12 mouse cellular contexts compared by ENCODE assay signal in genomic region chr2:122826302-122826701, GRCm38 (mm10).
A peak's percentile ranks its signal among the peaks of the same experiment; 100 is the strongest.
DNase-seq lines count a peak whose midpoint lies in the region; ATAC-seq and TF ChIP-seq lines count a peak whose summit lies in the region.
"Had no signal": no experiment of that assay in that cellular context is flagged by ENCODE, and none has a peak within 500 bp of the region (broad histone marks: within the 10 kb centered on the region; RNA-seq: fewer than 3 reads in every experiment).

No protein-coding gene starts in this region.

- H3K4me1 ChIP-seq in kidney, adult 2 months (ENCODE audit: control insufficient read depth, insufficient read depth, low read length): no peaks in the 10 kb centered on the region
- no peaks in the 10 kb centered on the region for H3K4me1 ChIP-seq in CH12.LX (ENCODE audit: control insufficient read depth in 1 of 2, insufficient read depth in 2 of 2)
- H3K4me1 ChIP-seq in midbrain, embryonic 14.5 days (ENCODE audit: control insufficient read depth, insufficient read depth, low read length): no peaks in the 10 kb centered on the region

- no peaks in the 10 kb centered on the region for H3K36me3 ChIP-seq in kidney, adult 2 months (ENCODE audit: control insufficient read depth, insufficient read depth, low read length)
- no peaks in the 10 kb centered on the region for H3K36me3 ChIP-seq in CH12.LX (replicated peaks in 1 of 2; ENCODE audit: control insufficient read depth in 1 of 2, insufficient read depth in 1 of 2, low read length in 1 of 2)
- H3K36me3 ChIP-seq in midbrain, embryonic 14.5 days (ENCODE audit: control insufficient read depth, insufficient read depth, low read length): no peaks in the 10 kb centered on the region

- no peak overlapping the region for H3K4me3 ChIP-seq in kidney, adult 2 months (ENCODE audit: insufficient read depth, low read depth, low read length)
- no peak overlapping the region for H3K4me3 ChIP-seq in CH12.LX (replicated peaks in 1 of 3; ENCODE audit: low read depth in 2 of 3, low read length in 2 of 3, poor library complexity in 1 of 3)
- no peak overlapping the region for H3K4me3 ChIP-seq in midbrain, embryonic 14.5 days (replicated peaks; ENCODE audit: low read depth, low read length)
- H3K4me3 ChIP-seq: gastrocnemius, adult 2 months had no signal

- no peaks in the 10 kb centered on the region for H3K79me2 ChIP-seq in CH12.LX (replicated peaks; ENCODE audit: control insufficient read depth, extremely low read depth, insufficient read depth, poor library complexity, severe bottlenecking)

- H3K9me3 ChIP-seq in CH12.LX (replicated peaks; ENCODE audit: low read length): no peaks in the 10 kb centered on the region
- no peaks in the 10 kb centered on the region for H3K9me3 ChIP-seq in midbrain, embryonic 14.5 days (ENCODE audit: control insufficient read depth, low read length)

- no peak for TF ChIP-seq CTCF in kidney, adult 2 months (conservative IDR thresholded peaks at IDR 0.05; ENCODE audit: insufficient read depth, insufficient read length, low read depth, low read length)
- TF ChIP-seq CTCF in CH12.LX (conservative IDR thresholded peaks at IDR 0.05 in 1 of 2, IDR thresholded peaks at IDR 0.05 in 1 of 2; ENCODE audit: low read depth in 2 of 2, low read length in 2 of 2): peak in 1 of 2 experiments; percentile 25; a peak in 2 of 4 replicates

- dilution Hi-C loops in CH12.LX (cut with MboI; ENCODE audit: extremely low pct_ligation_motif_present, extremely low pct_unique_long_range_greater_than_20kb, low sequenced_read_pairs): no loop called here

- WGBS in kidney, adult 2 months: 56% methylated on average over 3 of the region's 3 CpGs
- WGBS in midbrain, embryonic 14.5 days: 41% methylated on average over 3 of the region's 3 CpGs

- in situ Hi-C loops in CH12.LX (cut with MboI; ENCODE audit: low pct_ligation_motif_present, low pct_unique_long_range_greater_than_20kb, low sequenced_read_pairs): no loop called here

- H3K27ac ChIP-seq in kidney, adult 2 months (ENCODE audit: insufficient read depth, low read depth, low read length): no peak overlapping the region
- H3K27ac ChIP-seq in CH12.LX (ENCODE audit: insufficient read depth, low read depth): no peak overlapping the region
- no peak overlapping the region for H3K27ac ChIP-seq in midbrain, embryonic 14.5 days (replicated peaks; ENCODE audit: low read depth, low read length)
- H3K27ac ChIP-seq: gastrocnemius, adult 2 months had no signal

- H3K4me2 ChIP-seq in CH12.LX (ENCODE audit: insufficient read depth, low read depth, poor library complexity, severe bottlenecking): no peak overlapping the region
- H3K4me2 ChIP-seq in midbrain, embryonic 14.5 days (ENCODE audit: low read length): no peak overlapping the region
- H3K4me2 ChIP-seq: liver, embryonic 11.5 days had no signal

- no peak for TF ChIP-seq POLR2A in kidney, adult 2 months (IDR thresholded peaks at IDR 0.05; ENCODE audit: low read depth, low read length)
- TF ChIP-seq POLR2A in CH12.LX (IDR thresholded peaks at IDR 0.05; ENCODE audit: low read depth, low read length): no peak

- H3K27me3 ChIP-seq in kidney, adult 2 months (replicated peaks; ENCODE audit: control insufficient read depth, insufficient read depth, low read length): no peaks in the 10 kb centered on the region
- H3K27me3 ChIP-seq in CH12.LX (replicated peaks): no peaks in the 10 kb centered on the region
- H3K27me3 ChIP-seq in midbrain, embryonic 14.5 days (ENCODE audit: control insufficient read depth, insufficient read depth, low read length): no peaks in the 10 kb centered on the region

- H3K9ac ChIP-seq in CH12.LX (ENCODE audit: insufficient read depth, low read depth): no peak overlapping the region
- no peak overlapping the region for H3K9ac ChIP-seq in midbrain, embryonic 14.5 days (replicated peaks; ENCODE audit: low read length)

- peak; percentile 18 for DNase-seq in kidney, adult 2 months
- DNase-seq in kidney, adult 11 months: no peak
- DNase-seq in CH12.LX (ENCODE audit: extremely low read depth) (no peak), MN1 (ENCODE audit: low spot score) (peak; percentile 42)
- peak; percentile 77 for DNase-seq in midbrain, embryonic 14.5 days
- DNase-seq in urinary bladder, postnatal 25 days (ENCODE audit: low spot score): no peak
- DNase-seq in thymus, adult 18-20 months: no peak
- DNase-seq: cerebellum, adult 8-10 months; gastrocnemius, adult 2 months; heart, postnatal 10 days; kidney, adult 8-10 months had no signal

- peak; percentile 26 for TF ChIP-seq RAD21 in CH12.LX (IDR thresholded peaks at IDR 0.05; ENCODE audit: low read depth, low read length)

- no peak for ATAC-seq in midbrain, embryonic 14.5 days (ENCODE audit: low FRiP score, low TSS enrichment)

- no peak for TF ChIP-seq EP300 in CH12.LX (IDR thresholded peaks at IDR 0.05; ENCODE audit: low read length)

TF ChIP-seq in CH12.LX, 34 proteins besides CTCF, POLR2A, EP300 and RAD21:
- TF ChIP-seq MXI1 (IDR thresholded peaks at IDR 0.05; ENCODE audit: low read depth, low read length) (no peak), TCF12 (IDR thresholded peaks at IDR 0.05; ENCODE audit: low read depth, low read length) (no peak), SMC3 (IDR thresholded peaks at IDR 0.05; ENCODE audit: low read depth, low read length) (no peak), MAX (IDR thresholded peaks at IDR 0.05; ENCODE audit: low read length) (no peak), POLR2AphosphoS2 (IDR thresholded peaks at IDR 0.05; ENCODE audit: low read depth, low read length) (no peak), E2F4 (IDR thresholded peaks at IDR 0.05; ENCODE audit: insufficient replicate concordance, low read depth, low read length) (no peak), CHD2 (IDR thresholded peaks at IDR 0.05; ENCODE audit: low read length) (no peak), USF1 (IDR thresholded peaks at IDR 0.05; ENCODE audit: low read depth, low read length) (no peak), NRF1 (IDR thresholded peaks at IDR 0.05; ENCODE audit: low read depth, low read length) (no peak), ZMIZ1 (IDR thresholded peaks at IDR 0.05; ENCODE audit: low read depth, low read length) (no peak), MEF2A (IDR thresholded peaks at IDR 0.05; ENCODE audit: borderline replicate concordance, low read depth, low read length) (no peak)

Comparison
In these comparisons a context has a peak if more than half of its experiments do, and no peak if none do; other contexts are left out.
1. DNase-seq: peak in kidney, adult 2 months (single experiment), MN1 (single experiment) and midbrain, embryonic 14.5 days (single experiment); none in kidney, adult 11 months (single experiment), CH12.LX (single experiment), urinary bladder, postnatal 25 days (single experiment) and thymus, adult 18-20 months (0 of 2).